Mouse (Mus musculus) kidney, postnatal 14 days (tissue): ENCODE results near the gene Glra2.
"Not testable (repeated sequence)": the region's sequence is repeated elsewhere in the genome, so short reads cannot be mapped to it uniquely, and the experiment has no call there.

Source experiments
- DNase-seq: peaks from one replicate; pipeline ENCODE4 v3.0.0; 2022; ENCODE audit warnings: mixed read lengths

Gene Glra2

DNA sequence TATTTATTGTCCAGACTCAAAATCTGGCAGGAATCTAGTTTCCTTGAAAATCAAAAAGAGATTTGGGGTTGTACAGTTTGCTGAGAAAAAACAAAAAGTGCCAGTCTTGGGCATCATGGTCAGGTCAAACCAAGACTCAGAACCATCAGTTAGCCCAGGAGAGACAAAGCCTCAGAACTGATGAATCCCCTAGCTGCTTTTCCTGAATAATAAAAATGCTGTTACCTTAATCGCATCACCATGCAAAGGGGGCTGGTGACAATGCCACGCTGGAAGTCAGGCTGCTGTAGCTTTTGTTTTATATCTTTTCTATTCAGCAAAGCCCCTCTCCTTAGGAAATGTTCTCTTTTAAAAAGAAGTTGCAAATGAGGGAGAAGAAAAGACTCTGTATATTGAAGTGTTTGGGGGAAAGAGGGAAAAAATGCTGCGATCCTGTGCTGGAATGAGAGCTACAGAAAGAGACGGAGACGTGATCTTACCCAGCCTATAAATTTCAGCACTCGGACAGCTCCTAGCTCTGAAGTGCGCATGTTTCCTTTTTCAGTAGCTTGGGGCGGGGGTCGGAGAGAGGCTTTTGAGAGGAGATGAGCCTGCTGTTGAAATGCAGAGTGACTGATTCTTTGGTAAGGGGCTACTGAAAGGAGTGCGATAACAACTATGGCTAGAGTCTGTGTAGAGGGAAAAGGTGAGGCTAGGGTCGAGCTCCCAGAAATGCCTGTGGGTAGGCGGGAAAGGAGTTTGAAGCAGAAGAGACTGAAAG is at the start of gene Glra2:
Gene Glra2 (minus strand): TSS at position 455 of the 760 bp plus-strand sequence.
- DNase-seq: peak; percentile 12

DNA sequence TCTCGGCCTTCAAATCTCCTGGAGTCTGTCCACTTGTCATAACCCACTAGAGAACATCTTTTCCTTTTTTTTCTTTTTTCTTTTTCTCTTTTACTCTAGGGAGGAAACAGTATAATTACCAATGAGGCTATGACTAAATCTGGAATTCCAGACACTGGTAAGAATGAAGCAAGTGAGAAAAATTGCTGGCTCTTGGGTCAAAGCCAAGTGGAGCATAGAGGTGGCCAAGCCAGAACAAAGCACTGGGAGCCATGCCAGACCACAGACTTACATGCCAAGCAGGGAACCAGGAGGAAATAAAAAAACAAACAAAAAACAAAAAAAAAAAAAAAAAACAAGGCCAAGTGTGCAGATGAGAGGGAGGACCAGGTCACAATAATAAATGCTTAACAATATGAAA is 35.6 kb upstream of the Glra2 start:
- peak; percentile 66 for DNase-seq

DNA sequence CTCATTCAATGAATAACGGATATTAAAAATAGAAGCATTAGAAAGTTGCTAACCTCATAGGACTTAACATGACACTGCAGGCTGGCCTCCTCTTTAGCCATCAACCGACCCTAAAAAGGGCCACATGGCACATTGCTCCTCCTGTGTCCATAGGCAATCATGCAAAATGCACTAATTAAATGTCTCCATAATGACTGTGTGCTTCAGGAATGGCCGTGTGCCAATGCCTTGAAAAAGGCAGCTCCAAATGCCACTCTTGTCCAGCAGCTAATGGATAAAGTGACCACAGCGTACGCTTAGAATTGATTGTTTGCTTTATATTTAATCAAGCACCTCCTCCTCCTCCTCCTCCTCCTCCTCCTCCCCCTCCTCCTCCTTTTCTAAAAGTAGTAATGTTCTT is 17.4 kb upstream of the Glra2 start:
- DNase-seq: no peak

DNA sequence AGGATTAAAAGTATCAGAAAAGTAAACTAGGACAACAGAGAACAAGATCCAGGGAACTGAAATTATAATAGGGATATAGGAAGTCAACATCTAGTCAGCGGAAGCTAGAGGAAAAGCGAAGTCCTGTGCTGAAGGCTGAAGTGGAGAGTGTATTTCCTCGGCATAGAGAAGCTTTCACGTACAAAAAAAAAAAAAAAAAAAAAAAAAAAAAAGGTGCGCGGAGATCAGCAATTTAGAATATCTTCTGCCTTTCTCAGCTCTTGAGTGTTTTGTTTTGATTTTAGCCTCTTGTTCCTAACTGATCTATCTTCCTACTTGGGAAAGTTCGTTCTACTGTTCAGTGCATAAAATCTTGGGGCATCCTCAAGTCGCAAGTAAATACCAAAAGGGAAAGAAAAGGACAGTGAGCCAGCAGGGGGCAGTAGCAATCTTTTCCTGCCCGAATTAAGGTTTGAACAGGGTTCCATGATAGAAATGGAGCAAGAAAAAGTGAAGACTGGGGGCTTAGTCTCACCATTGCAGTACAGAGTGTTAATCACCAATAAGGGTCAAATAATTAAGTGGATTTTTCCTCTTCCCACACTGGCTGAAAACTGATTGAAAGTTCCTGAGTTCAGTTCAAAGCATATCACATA is 623 bp upstream of the Glra2 start:
- no peak for DNase-seq

DNA sequence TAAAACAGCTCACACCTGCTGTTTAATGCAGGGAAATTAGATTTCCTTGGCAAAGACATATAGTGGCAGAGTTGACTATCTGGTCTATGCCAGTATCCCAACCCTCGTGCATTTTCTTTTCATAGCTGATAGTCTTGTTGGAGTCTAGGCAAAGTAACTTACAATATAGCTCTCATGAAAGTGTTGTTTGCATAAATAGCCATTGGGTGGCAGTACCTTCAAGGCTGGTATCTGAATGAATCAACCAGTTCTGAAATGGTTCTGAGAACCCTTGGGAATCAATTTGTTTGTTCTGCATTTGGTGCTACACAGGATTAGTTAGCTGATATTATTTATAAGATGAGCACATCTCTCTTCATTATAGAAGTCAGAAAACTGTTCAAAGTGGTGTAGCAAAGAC is 133.6 kb downstream of the Glra2 start:
- no peak for DNase-seq

DNA sequence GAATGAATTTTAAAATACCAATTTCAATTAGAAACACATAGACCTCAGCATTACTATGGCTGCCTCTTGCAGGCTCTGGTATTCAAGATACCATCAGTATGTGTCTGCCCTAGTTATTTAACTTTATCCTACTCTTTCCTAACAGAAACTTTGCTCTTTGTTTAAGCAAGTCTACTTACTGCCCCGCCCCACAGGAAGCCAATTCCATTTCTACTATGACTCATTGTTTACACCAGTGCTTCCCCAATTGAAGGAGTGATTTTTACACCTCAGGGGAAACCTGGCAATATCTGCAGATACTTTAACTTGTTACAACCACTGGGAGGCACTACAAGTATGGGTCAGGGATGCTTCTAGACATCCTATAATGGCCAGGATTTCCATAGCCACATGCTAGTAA is 136.0 kb downstream of the Glra2 start:
- no peak for DNase-seq

DNA sequence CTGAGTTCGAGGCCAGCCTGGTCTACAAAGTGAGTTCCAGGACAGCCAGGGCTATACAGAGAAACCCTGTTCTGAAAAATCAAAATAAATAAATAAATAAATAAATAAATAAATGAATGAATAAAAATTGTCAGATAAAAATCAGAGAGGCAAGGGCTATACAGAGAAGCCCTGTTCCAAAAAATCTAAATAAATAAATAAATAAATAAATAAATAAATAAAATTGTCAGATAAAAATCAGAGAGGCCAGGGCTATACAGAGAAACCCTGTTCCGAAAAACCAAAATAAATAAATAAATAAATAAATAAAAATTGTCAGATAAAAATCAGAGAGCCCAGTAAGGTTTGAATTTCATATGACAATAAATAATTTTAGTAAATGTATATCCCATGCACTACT is 144.2 kb downstream of the Glra2 start:
- not testable (repeated sequence) for DNase-seq

DNA sequence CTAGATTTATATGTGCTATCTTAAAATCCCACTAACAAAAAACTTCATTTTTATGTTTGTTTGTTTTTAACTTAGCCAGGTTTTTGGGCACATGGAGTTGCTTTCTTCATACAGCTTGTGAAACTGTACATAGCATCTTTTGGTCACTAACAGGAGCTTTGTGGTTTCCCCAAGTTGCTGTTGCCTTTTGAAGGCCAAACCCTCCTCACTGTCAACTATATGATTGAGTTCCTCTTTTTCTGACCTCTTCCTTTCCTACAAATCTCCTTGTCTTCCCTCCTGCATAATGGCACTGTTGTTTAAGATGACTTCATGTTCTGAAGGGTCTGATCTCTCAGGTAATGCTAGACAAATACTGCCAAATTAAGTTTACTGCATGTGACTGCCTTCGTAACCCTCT is 170.6 kb downstream of the Glra2 start:
- DNase-seq: no peak

DNA sequence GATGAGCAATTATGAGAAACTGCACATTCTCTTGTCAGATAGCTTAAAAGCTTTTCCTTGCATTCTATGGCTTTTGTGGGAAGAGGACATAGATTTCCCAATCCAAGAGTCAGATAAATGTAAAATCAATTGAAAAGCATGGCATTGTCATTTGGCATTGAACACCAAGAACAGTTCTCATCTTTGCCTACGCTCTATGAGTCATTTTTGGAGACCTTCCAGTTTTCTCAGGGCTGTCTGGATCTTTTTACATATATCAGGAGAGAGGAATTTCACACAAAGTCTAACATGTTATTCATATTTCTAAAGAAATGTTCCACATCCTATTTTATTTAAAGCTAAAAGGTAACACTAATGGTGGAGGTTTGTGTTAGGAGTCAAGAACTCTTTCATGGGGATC is 223.0 kb downstream of the Glra2 start:
- DNase-seq: no peak
